Mouse (Mus musculus): ENCODE measurements at regions not wholly inside any gene's neighbourhood (a gene's known extent, or its start where the extent isn't known, plus 50 kb on each side); places are given as distances from the start of the nearest gene placed in this dataset.

DNA sequence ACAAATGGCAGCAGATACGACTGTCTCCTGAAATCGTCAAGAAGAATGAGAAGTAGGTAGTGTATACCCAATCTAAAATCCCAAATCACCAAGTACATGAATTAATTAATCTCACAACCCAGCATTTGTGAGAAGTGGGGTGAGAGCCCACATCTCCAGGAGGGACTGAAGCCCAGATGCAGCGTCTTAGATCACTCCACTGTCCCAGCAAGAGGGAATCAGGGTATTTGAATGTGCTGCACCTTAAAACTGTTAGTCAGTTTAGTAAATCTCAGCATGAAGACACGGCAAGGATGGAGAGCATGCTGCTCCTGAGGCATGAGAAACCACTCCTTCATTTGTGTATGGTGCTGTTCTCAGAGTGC is 271.6 kb upstream of the Rarb start:
- TF ChIP-seq CTCF (IDR thresholded peaks at IDR 0.05; ENCODE audit: low read depth) = no peak
- TF ChIP-seq EP300 (optimal IDR thresholded peaks at IDR 0.05) = no peak

Measured in stomach, postnatal 0 days (tissue).